Mouse (Mus musculus): ENCODE data around the gene Lpin3.
A peak's percentile ranks its signal among the peaks of the same experiment; 100 is the strongest.

The Lpin3 gene

GRCm38 (mm10) chr2:160887284-160887683, 6.8 kb downstream of the Lpin3 start:
- DNase-seq (ENCODE audit: low read depth, low spot score) = peak; percentile 76

GRCm38 (mm10) chr2:160887859-160888258, 7.4 kb downstream of the Lpin3 start:
- DNase-seq (ENCODE audit: low read depth, low spot score) = no peak

GRCm38 (mm10) chr2:160891045-160891444, 10.6 kb downstream of the Lpin3 start:
- no peak for DNase-seq (ENCODE audit: low read depth, low spot score)

GRCm38 (mm10) chr2:160891697-160892096, 11.2 kb downstream of the Lpin3 start:
- no peak for DNase-seq (ENCODE audit: low read depth, low spot score)

DNA sequence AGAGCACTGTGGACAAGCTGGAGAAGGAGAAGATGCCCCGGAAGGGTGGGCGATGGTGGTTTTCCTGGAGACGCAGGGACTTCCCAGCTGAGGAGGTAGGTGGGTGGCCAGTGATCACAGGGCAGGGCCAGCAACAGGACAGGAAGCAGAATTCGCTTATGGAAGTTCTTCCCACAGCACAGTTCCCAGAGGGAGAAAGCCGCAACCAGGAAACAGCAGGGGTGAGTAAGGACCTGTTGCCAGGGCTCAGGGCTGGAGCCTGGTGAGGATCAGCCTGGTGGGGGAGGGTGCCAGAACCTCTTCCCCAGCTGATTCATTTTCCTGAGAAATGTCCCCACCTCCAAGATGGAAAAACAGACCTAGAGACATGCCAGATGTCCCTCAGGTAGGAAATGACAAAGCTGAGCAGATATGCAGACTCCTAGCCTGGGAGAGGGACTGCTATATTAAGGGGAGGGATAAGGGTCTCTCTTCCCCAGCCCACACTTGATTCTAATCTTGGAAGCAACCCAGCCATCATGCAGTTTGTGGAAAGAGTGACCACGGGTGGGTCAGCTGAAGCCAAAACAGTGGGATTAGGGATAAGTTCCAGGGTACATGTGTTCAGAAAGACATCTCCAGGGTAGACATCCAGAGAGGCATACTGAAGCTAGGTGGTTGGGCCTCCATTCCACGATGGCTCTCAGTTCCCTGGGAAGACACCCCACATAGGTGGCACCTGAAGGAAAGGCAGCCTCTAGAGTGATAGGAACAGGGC, 21.4 kb downstream of the Lpin3 start:
- DNase-seq (ENCODE audit: low read depth, low spot score) = no peak

DNA sequence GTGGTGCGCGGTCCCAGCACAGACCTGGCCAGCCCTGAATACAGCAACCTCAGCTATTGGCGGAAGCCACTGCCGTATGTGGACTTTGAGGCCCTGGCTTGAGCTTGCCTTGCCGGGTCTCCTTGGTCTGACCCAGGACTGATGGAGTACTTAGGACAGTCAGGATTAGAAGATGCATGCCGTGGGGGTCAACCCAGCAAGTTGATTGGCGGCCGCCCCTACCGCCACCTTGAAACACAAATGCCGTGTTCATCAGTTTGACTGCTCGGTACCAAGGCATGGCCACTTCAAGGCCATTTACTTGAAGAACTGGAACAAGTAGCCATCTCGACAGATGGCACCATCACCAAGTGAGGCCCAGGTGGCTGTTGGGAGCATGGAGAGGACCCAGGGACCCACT, 24.8 kb downstream of the Lpin3 start:
- DNase-seq (ENCODE audit: low read depth, low spot score) = no peak

DNA sequence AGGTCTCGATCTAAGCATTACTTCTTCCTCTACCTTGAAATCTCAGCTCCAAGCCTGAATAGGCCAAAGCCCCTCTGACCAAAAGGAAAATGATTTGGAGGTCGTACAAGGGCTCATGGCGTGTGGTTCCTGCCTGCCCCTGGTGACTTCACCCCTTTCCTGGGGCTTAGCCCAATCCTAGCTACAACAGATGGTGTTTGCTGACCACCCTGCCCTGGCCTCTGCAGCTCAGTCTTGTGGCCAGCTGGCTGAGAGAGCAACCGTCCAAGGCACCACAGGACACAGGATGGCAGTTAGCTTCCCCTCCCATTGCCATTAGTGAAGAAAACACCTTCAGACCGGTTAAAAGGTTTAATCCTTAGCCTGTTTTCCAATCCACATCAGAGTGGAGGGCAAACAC, 25.6 kb downstream of the Lpin3 start:
- no peak for DNase-seq (ENCODE audit: low read depth, low spot score)

- no peak for DNase-seq (ENCODE audit: low read depth, low spot score)
Measured at GRCm38 (mm10) chr2:160908607-160909006, 28.1 kb downstream of the Lpin3 start.

DNA sequence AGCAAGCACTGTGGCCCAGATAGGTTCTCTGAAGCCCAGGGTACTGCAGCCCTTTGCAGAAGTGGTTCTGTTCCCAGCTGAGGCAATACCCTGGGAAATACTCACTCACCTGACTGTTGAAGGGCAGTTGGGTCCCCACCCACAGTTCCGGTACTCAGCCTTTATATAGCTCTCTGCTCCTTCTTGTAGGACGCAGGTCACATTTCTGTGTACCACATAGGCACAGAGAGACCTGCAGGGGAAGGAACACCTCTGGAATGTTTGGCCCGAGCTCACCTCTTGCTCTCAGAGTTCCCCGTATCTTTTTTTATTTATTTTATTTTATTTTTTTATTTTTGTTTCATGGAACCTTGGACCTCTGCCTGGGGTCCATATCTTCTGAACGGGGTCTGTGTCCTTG, 30.2 kb downstream of the Lpin3 start:
- no peak for DNase-seq (ENCODE audit: low read depth, low spot score)

DNA sequence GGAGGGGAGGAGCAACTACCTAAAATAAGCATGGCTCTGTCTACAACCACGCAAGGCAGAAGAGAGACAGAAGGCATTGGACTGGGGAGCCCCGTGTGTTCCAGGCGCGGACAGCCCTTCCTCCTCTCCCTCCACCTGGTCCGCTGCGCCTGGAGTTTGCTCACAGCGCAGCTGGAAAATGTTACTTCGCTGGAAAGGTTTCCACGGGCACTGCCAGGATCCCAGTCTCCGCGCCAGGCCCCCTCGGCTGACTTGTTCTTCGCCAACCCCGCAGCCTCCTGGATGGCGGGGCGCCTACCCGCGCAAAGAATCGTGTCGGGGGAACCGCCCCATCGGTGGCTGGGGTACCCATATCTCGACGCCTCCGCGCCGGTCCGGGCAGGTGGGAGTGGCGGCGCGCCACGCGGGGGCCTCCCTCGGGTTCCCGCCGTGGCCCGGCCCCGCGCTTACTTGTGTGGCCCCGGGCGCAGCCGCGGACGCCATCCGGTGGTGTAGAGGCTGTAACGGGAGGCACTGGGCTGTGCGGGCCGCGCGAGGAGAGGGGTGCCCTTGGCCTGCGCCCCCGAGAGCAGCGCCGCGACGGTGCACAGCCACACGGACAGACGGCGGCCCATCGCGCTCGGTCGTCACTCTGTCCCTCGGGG, 31.2 kb downstream of the Lpin3 start:
- DNase-seq (ENCODE audit: low read depth, low spot score) = no peak

- no peak for DNase-seq (ENCODE audit: low read depth, low spot score)
Measured at GRCm38 (mm10) chr2:160912231-160912671, 31.8 kb downstream of the Lpin3 start, which contains the start of gene Emilin3. TSS of gene Emilin3 (minus strand) at chr2:160912328.

DNA sequence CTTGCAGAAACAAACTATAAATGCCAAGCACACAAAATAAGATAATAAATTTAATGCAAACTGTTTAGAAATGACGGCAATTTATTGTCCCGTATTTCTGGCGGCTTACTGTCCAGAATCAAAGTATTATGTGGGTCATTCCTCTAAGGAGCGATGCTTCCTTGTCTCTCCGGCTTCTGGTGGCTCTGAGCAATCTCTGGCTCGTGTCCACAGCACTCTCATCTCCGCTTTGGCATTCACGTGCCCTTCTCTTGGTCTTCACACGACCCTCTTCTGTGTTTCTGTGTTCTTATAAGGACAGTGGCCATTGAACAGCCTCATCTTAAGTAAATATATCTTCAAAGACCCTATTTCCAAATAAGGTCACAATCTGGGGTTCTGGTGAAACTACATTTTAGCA, 34.2 kb downstream of the Lpin3 start:
- DNase-seq (ENCODE audit: low read depth, low spot score) = no peak

GRCm38 (mm10) chr2:160915821-160916610, 35.5 kb downstream of the Lpin3 start:
- DNase-seq (ENCODE audit: low read depth, low spot score) = no peak

DNA sequence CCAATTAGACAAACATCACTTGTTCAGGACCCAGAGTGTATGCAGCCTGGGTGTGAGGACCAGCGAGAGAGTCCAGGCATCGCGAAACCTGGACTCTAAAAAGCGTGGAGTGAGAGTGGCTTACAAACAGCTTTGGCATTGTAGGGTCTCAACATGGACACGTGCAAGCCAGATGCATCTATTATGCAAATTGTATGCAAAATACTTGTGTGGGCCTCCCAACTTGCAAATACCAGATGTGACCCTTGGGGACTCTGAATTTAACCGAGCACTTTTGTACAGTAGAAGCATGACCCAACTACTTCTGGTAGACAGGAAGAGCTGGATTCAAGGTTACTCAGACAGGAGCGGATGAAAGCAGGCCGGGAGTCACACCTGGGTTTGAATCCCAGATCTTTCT, 36.2 kb downstream of the Lpin3 start:
- no peak for DNase-seq (ENCODE audit: low read depth, low spot score)

DNA sequence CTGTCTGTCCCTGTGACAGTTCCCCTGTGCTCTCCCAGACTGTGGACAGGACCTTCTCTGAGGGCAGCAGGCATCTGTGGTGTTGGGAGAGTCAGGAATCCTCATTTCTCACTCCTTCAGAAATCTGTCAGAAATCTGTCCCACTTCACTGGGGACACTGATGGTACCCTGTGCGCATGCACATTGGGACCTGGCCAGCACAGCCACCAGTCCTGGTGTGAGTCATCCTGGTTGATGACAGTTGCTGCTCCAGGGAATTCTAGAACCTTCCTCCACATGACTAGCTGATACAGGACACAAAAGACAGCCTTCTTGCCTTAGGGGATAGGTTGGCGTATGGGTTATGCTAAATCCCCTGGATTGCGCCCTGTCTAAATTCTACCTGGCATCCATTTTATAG, 36.8 kb downstream of the Lpin3 start:
- DNase-seq (ENCODE audit: low read depth, low spot score) = no peak

- DNase-seq (ENCODE audit: low read depth, low spot score) = no peak
Measured at GRCm38 (mm10) chr2:160918154-160918929, 37.9 kb downstream of the Lpin3 start.

GRCm38 (mm10) chr2:160918930-160919215, 38.4 kb downstream of the Lpin3 start:
- no peak for DNase-seq (ENCODE audit: low read depth, low spot score)

DNA sequence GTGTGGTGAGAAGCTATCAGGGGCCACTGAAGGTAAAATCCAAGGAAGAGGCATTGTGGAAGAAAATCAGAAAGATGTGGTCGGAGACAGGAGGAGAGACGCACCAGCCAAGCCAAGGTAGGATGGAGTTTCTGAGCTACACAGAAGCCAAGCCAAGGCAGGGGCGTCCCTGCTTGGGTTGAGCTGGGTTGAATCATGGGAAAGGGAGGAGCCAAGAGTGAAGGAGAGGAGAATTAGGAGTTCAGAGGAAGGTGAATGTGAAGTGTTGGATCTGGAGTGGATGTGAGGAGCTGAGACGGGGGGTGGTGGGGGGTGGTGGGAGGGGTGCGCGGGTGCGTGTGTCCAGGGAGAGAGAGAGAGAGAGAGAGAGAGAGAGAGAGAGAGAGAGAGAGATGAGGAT, 40.8 kb downstream of the Lpin3 start:
- DNase-seq (ENCODE audit: low read depth, low spot score) = no peak

GRCm38 (mm10) chr2:160925203-160925602, 44.7 kb downstream of the Lpin3 start:
- DNase-seq (ENCODE audit: low read depth, low spot score) = no peak

- DNase-seq (ENCODE audit: low read depth, low spot score) = no peak
Measured at GRCm38 (mm10) chr2:160931378-160931777, 50.9 kb downstream of the Lpin3 start.

DNA sequence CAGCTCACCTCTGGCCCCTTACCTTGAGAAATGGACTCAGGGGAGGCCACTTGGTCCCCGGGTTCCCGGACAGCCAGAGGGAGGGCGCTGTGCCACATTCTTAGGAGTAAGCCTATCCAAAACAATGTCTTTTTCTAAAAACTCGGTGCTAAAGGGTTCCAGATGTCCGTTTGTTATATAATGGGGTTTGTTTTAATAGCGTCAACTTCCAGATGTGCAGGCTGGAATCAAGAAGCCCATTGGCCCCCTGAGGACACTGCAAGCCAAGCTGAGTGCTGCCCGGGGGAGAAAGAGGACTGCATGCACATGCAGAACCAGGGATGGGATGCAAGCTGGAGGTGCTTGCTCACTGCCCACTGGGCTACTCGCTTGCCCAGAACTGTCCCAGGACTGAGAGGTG, 51.9 kb downstream of the Lpin3 start:
- DNase-seq (ENCODE audit: low read depth, low spot score) = no peak

DNA sequence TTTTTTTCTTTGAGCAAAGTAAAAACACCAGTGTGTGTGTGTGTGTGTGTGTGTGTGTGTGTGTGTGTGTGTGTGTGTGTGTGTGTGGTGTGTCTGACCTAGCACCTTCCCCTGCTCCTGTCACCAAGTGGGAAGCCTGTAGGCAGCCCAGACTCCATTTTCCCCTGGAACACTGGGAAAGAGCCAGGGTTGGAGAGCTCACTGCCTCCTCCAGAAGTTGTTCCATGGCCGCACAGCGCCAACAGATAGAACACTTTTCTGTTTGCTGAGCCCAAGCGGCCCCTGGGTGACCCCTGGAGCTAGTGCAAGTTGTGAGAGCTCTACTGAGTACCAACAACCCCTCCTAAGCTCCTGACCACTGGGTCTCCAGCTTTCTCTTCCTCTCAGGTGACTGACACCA, 52.5 kb downstream of the Lpin3 start:
- DNase-seq (ENCODE audit: low read depth, low spot score) = no peak

Data from retina, postnatal 7 days (tissue).